Mouse (Mus musculus) spleen, adult 18-20 months (tissue): ENCODE measurements around the gene Eps15l1.

Source experiments
- DNase-seq, 2 experiments: peaks; one replicate each; pipeline ENCODE4 v3.0.0; 2022; ENCODE audit warnings: mixed read lengths in 2 of 2

Eps15l1 gene

DNA sequence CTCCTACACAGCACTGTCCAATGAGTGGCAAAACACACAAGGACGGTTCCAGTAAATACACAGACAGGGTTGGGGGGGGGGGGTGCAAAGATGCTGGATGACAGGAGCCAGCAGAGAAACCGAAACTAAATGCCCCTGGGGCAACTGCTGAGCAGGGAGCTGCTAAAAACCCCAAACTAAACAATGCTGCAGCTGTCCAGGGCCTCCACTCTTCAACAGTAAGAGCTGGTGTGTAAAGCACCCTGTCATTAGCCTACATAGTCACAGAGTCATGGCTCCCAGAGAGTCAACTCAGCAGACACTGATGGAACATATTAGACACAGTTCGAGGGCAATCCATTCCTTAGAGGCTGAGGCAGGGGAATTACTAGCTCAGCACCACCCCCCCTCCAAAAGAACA is 11.8 kb downstream of the Eps15l1 start:
- DNase-seq = no peak

DNA sequence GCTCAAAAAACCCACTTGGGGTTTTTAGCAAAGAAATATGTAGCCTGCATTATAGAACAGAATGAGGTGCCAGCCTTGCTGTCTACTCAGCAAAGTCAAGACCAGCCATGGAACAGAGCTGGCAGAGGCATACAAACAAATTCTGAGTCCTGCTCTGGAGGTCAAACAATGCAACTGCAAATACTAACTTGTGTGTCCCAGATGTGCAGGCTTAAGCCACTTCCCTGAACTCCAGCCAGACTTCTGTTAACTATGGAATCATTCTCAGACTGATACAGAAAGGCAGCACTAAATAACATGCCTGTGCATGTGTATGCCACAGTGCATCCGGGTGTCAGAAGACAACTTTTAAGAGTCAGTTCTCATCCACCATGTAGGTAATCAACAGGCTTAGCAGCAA is 13.4 kb downstream of the Eps15l1 start:
- DNase-seq = no peak

DNA sequence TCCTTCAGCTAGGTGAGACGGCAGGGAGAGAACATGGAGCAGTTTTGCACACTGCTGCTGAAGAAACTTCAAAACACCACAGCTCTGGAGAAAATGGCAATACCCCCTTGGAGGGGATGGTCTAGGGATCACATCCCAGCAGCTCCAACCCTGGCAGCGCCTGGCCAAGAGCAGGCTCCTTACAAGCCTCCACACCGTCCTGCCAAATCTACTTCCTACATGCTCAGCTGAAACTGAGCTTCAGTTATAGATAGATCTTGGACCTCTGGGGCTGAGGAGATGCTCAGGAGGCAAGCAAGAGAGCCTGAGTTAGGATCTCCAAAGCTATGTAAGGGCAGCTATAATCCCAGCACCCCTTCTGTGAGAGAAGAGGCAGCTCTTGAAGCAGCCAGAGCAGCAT is 18.3 kb downstream of the Eps15l1 start:
- DNase-seq = no peak

DNA sequence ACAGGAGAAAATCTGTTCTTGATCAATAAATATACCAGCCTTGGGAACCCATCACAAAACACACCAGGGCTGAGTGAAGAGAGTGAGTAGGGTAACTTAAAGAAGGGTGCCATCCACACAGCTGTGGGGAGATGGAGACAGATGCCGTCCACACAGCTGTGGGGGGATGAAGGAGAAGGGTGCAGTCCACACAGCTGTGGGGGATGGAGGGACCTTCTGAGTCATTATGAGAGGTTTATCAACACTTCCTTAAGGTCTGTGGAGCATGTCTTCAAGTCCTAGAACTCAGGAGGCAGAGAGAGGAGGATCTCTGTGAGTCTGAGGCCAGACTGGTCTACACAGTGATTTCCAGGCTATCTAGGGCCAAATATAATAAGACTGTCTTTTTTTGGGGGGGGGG is 19.9 kb downstream of the Eps15l1 start:
- DNase-seq = no peak

DNA sequence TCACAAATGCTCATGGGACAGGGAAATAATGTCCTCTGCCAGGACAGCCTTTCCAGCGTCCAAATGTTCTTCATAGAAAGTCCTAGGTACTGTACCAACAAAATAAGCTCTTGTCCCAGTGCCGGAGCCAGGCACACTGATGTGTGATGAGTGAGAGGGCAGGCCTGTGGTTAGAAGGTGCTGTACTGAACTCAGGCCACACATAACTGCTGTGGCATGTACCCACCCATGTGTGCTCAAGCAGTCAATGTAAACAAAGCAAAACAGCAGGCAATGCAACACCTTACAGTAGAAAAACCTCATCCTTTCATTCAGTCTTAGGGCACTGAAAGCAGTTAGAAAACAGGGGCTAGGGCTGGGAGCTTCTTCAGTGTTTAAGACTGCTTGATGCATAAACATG is 35.5 kb downstream of the Eps15l1 start:
- no peak for DNase-seq

DNA sequence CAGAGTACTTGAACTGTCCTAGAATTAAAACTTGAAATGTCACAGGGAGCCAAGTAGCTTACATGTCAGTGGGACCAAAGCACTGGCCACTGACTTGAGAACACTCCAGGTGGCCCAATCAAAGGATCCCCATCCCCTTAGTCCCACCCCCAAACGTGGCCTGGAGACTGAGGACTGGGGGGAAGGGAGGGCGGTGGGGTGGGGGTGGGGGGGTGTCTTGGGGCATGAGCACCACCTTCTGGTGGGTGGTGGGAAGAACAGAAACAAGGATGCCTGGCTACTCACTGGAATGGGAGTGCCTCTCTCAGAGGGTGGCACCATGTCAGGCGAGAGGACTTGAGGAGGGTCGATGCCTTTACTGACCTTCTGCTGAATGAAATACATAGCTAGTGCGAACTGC is 38.9 kb downstream of the Eps15l1 start:
- no peak for DNase-seq

DNA sequence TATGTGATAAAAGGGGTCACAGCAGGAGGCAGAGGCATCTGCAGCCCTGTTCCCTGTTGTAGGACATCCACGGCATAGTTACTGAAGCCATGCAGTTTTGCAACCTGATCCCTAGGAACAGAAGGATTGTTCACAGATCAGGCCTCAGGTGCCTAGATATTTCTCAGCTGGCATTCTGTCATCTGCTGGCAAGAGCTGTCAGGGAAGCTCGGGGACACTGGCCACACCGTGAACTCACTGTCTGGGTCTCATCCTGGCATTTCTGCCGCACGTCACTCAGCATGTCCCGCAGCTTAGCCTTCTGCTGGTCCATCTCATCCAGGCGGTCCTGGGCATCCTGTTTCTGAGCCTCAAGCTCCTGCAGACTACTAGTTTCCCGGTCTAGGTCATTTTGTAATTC is 40.6 kb downstream of the Eps15l1 start:
- DNase-seq = no peak

DNA sequence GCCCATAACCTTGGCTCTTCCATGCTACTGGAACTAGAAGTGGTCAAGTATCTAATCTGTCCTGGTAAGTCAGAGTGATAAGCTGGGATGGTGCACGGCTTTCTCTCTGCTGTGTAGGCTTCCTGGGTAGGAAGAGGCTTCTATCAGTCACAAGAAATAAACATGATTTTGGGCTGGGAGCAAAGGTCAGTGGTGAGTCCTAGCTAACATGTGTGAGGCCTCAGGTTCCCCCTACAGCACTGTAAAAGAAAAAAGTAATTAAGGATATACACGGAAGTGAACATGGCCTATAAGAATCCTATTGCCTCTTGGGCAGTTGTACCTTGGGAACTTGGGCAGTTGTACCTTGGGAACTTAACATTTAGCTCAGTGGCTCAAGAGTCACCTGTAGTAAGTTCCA is 44.4 kb downstream of the Eps15l1 start:
- no peak for DNase-seq

DNA sequence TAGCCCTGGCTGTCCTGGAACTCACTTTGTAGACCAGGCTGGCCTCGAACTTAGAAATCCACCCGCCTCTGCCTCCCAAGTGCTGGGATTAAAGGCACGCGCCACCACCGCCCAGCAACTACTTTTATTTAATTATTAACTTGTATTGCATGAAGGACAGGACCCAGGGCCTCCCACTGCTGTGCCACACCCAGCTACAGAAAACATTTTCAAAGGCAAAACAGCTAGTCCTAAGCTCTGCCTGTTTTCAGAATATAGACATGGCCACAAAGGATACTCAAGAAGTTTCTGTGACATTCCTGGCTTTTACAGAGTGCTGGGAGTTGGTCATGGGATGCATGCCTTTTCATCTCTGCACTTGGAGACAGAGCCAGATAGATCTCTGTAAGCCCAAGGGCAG is 45.0 kb downstream of the Eps15l1 start:
- no peak for DNase-seq

DNA sequence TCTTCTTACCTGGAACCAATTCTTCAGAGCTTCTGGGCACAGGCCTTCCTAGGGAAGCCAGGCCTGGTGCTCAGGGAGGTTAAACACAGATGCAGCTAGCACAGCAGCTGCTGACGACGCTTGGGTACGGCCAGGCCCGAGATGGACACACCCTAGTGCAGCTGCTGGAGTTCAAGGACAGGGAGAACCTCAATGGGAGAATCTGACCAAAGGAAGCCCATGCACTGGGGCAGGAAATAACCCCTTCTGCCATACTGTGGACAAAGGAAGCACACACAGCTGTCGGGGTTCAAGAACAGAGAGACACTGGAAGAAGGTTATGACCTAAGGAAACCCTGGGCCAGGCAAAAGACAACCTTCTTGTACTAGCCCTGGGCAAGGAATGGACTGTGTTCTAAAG is 46.1 kb downstream of the Eps15l1 start:
- DNase-seq = no peak

DNA sequence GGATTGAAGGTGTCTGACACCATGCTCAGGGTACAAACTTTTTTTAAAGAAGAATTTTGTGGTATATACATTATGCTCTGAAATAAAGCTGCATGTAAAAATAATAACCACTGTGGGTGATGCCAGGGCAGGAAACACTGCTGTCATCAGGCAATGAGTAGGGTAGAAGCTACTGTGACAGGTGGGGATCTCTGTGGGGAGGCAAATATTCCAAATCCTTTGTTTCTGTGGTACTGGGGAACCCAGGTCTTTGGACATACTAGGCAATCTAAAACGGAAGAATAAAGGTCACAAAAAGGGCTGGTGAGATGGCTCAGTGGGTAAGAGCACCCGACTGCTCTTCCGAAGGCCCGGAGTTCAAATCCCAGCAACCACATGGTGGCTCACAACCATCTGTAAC is 48.9 kb downstream of the Eps15l1 start:
- no peak for DNase-seq

DNA sequence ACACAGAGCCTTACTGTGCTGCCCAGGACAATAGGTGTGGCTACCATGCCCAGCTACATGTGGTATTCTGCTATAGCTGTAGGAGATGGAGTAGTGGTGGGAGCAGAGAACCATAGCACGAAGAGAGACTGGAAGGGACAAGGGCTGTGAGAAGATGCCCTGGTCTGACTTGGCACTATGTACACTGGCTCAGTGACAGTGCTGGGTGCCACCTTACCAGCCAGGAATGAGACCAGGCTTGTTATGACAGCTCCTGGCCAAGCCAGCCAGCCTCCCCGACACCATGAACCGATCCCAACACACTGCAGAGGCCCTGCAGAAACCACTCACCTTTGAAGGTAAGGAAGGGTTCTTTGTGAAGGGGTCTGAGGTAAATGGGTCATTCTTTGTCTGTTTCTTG is 49.9 kb downstream of the Eps15l1 start:
- no peak for DNase-seq

DNA sequence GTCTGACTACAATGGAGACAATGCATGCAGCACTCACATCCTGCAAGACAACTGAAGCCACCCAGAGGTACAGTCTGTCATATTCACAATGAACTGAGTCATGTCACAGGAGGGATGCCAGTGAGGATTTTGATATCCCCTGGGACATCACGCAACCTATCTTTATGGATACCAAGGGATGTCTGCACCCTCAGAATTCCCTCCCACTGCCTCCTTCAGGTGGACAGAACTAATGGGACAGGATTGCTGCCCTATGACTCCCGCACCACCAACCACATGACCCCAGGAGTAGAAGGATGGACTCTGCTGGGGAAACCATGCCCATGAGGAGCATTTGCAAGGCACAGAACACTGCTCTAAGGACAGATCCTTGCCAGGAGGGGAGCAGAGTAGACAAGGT is 54.8 kb downstream of the Eps15l1 start:
- DNase-seq = no peak

DNA sequence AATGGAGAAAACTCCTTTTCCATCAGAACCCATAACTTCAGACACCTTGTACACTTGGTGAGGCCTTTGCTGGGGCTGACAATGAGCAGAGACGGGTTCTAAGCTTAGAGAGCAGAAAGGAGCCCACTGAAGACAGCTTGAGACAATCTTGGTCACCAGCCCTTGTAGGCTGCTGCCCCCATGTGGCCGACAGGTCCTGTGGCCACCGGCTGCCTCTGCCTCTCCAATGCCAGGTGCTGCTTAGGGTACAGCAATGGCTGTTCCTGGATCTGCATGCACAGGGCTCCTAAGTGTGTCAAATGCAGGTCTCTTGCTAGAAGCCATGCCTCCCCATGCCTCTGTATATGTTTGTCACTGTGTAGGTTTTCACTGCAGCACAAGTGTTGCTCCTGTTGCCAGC is 55.4 kb downstream of the Eps15l1 start:
- peak; percentile 80 to 88 for DNase-seq

DNA sequence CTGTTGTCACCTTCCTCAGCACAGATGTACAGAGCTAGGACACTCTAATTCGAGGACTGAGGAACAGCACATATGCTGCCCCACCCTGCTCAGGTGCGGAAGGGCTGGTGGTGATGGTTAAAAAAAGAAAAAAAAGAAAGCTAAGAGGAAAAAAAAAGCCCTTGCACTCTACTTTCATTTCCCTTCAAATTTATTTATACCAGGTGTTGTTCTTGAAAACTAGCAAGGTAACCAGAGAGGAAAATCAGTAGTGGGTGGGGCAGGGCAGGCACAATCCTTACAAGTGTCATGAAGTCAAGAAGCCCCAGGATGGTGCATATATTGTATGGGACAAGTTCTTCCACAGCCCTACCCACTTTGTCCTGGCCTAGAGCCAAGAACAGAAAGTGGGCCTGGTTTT is 56.2 kb downstream of the Eps15l1 start:
- DNase-seq = peak in 1 of 2 experiments; percentile 58

DNA sequence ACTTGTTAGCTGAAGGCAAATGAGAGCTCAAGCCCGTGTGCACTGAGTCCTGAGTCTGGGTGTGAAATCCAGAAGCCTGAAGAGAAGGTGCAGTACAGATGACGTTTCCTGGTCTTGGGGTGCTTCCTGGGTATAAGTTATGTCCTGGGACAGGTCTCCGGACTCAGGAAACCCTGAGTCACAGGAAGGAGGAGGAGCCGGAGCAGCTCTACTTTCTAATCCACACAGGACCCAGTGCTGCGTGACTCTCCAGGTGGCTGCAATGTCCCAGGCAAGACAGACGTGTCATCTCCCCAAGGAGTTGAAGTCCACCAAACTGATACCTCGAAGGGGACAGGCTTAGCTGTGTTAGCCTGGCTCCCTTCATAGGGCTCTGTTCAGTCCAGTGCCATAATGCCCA is 57.8 kb downstream of the Eps15l1 start:
- DNase-seq = no peak

DNA sequence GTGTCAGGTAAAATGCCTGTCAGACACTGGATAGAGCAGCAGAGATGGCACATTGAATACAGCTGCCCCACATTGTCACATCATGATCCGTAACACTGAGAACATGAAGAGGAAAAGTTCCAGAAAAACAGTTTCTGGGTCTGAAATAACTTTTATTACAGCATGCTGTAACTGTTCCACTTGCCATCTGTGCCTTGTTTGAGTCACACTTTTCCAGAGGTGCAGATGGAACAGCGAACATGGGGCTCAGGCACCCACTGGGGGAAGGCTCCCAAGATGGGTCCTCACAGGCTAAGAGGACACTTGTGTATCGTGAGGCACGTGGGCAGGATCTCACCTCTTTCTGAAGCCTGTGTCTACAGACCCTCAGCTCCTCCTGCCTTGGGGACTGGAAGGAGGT is 58.5 kb downstream of the Eps15l1 start:
- DNase-seq = no peak

DNA sequence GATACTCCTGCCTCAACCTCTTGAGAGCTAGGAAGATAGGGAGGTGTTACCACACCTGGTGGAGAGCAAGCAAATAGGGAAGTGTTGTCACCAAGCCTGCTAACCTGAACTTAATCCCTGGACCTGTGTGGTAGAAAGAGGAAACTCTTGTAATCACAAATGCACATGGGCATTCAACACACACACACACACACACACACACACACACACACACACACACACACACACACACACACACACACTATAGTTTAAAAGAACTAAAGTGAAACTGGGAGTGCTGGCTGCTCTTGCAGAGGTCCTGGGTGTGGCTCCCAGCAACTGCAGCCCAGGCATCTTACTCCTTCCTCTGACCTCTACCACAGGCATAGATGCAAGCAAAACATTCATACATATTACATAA is 61.1 kb downstream of the Eps15l1 start:
- DNase-seq = no peak

DNA sequence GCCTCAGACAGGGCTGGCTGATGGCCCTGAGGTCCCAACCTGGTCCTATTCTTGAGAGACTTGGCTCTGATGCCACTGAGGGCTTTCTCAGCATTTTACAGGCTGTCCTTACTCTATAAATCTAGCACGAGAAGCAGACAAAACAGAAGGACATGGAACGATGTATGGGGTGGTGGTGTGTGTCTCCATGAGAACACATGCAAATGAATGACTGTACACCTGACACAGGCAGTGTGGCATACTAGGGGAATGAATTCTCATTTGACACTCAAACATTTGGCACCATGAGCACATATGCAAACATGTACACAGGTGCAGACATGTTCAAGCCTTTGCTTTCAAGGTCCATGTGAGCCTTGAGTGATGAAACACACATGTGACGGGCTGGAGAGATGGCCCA is 64.7 kb downstream of the Eps15l1 start:
- no peak for DNase-seq

DNA sequence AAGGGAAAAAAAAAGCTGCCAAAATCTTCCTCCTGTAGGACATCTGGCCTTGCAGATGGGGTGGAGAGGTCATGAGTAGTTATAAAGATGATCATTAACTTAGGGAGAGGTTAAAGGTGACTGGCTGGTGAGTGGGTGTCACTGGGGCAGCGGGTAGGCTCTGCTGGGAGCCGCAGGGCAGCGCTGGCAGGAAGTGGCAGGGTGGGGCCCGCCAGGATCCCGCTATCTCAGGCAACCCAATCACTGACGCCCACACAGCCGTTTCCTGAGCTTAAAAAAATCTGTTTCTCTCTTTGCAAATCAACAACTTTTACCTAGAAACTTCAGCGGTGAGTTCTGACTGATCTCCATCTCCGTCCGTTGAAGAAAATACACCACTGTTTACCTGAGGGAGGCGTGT is 67.0 kb downstream of the Eps15l1 start:
- DNase-seq = peak; percentile 73 to 80

DNA sequence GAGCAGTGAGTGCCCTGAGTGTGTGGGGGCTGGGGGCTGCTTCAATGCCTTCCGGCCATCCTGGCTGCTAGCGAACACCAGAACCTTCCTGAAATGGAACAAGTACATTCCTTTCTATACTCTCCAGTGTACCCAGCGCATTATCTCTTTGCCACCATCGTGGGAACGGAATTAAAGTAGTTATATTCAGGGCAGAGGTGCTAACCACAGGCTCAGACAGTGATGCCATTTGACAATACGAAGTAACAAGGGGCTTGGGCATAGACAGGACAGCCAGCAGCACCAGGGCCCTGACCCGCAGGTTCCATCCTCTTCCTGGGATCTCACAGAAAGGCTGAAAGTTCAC is 67.6 kb downstream of the Eps15l1 start:
- no peak for DNase-seq

DNA sequence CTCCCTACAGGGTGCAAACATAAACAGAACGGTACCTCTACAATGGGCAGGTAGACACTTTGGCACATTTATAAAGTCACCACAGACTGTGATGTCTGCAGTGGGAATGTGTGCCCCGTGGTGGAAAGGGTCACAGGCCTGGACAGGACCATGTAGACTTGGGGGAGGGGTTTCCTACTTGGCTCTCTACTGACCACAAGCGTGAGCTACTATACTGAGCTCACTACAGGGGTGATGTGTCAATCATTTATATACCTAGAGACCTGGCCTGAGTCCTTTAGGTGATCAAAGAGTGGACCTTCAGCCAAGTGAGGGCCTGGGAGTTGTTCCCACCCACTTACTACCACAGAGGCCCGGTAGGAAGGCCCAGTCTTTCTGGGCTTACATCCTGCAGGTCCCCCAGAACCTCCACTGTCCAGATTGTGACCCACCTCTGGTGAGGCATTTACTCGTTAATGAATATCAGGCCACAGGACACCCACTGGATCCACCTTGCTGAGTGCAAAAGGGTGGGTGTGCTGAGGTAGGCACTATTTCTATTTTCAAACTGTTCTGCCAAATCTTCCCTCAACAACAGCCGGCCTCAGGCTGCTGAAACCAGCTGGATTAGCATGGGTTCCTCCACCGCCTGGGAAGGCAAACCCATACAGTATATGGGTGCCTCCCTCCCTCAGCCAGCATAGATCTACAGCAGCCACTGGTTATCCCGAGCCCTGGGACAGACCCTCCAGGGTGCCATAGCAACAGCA is 68.1 kb downstream of the Eps15l1 start:
- no peak for DNase-seq

DNA sequence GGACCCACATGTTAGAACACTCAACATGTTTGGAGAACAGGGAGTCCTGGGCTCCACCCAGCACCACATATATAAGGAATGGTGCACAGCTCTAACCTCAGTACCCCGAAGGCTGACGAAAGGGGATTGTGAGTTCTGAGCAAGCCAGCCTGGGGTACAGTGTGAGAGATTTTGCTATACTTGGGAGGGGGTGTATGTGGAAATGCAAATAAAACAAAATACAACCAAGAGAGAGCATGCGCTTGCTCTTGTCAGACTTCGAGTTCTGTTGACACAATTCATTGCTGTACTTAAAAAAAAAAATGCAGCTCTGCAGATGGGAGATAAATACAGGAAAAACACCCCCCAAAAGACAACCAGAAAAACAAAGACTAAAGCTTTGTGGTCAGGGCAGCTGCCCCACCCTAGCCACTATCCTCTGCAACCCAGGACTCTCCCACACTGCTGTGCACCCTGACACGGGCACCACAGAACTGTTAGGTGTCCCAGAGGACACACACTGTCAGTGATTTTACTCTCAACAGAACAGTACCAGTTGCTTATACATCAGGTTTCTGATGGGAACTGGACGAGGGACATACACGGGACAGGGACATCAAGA is 69.8 kb downstream of the Eps15l1 start:
- DNase-seq = no peak

DNA sequence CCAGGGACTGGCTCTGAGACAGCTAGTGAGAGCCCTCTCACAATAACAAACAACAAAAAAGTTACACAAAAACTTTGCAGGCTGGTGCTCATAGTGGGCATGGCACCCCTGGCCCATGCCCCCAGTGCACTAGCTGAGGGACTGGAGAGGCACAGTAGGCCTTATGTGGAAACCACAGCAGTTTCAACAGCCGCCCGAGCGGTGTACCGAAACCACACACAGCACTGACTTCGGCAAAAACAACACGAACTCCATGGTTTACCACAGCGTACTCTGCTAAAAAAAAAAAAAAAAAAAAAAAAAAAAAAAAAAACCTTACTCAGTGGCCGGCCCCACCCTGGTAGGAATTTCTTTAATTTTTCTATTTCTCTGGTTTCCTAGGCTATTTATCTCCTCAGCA is 70.5 kb downstream of the Eps15l1 start:
- DNase-seq = peak; percentile 66 to 81

DNA sequence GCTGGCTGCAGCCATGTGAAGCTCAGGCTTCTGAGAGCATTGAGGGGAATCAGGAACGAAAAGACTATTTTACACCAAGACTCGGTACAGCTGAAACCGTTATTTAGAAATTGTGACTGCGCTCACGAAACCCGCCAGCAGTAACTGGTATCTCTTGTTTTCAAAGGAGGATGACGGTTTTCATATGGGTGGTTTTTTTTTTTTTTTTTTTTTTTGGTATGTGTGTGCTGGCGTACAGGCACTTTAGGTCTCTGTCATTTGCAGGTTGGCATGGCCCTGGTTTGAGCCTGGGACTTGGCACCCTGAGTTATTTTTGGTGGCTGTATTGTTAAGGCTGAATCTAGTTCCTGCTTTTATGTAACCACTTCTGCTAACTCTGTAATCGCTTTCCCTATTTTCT is 71.4 kb downstream of the Eps15l1 start:
- no peak for DNase-seq
